Mouse (Mus musculus) forebrain, embryonic 13.5 days (tissue): ENCODE results near the gene Gm11733. TPM values are rescaled to one million over a fixed set of nuclear protein-coding genes. Genes with fewer than 3 reads are reported as not detected.

Experiments used
- ATAC-seq: fragments of 200-750 bp; cut with Nextera tagmentation; 2 replicates; pipeline ENCODE4 v1.8.0; 2017
- H3K27ac ChIP-seq: fragments of 300-500 bp; sonication (generic); 2 replicates; pipeline ENCODE4 v1.5.1; 2015; ENCODE audit warnings: inconsistent platforms, mild to moderate bottlenecking, moderate library complexity
- H3K27me3 ChIP-seq: fragments of 300-500 bp; sonication (generic); 2 replicates; pipeline ENCODE4 v1.6.1; 2015; ENCODE audit warnings: mild to moderate bottlenecking, inconsistent platforms
- H3K36me3 ChIP-seq: fragments of 300-500 bp; sonication (generic); 2 replicates; pipeline ENCODE4 v1.6.1; 2015; ENCODE audit warnings: mild to moderate bottlenecking, inconsistent platforms; ENCODE audit not compliant: poor library complexity, severe bottlenecking
- H3K4me1 ChIP-seq: fragments of 300-500 bp; sonication (generic); 2 replicates; pipeline ENCODE4 v1.6.1; 2015; ENCODE audit warnings: inconsistent platforms
- H3K4me2 ChIP-seq: fragments of 300-500 bp; sonication (generic); 2 replicates; pipeline ENCODE4 v1.6.1; 2015; ENCODE audit warnings: inconsistent platforms, mild to moderate bottlenecking, moderate library complexity
- H3K4me3 ChIP-seq: fragments of 300-500 bp; sonication (generic); 2 replicates; pipeline ENCODE4 v1.5.1; 2015; ENCODE audit warnings: mild to moderate bottlenecking, inconsistent platforms
- H3K9ac ChIP-seq: fragments of 300-500 bp; sonication (generic); 2 replicates; pipeline ENCODE4 v1.6.1; 2015; ENCODE audit warnings: mild to moderate bottlenecking, inconsistent platforms
- H3K9me3 ChIP-seq: fragments of 300-500 bp; sonication (generic); replicated peaks from 2 replicates; pipeline ENCODE4 v1.6.1; 2016; ENCODE audit warnings: inconsistent platforms
- WGBS: fragments of 180-500 bp; shearing (Covaris S2); methylation state at CpG from one replicate; pipeline ENCODE4 v1.1.7; 2015; 5-methylcytosine and 5-hydroxymethylcytosine counted together
- polyA plus RNA-seq: library from polyadenylated mRNA; unstranded; fragments of >200 nt; fragmentation: Nextera tagmentation; extraction: Ambion mirVana; gene quantifications from 2 replicates; pipeline ENCODE4 v1.2.1, GENCODE M21; 2015

The Gm11733 gene
- polyA plus RNA-seq, 1 experiment from 2014 or later, result not detected

- peak overlapping the region; percentile 15; the same call in 1 of the 2 replicates for H3K27ac ChIP-seq
- H3K9ac ChIP-seq, result no peak overlapping the region
- H3K4me3 ChIP-seq, result no peak overlapping the region
- WGBS, result 53% methylated on average over 10 of the region's 10 CpGs
- H3K27me3 ChIP-seq, result no peaks in the 10 kb centered on the region
- peak; percentile 78 for ATAC-seq
- peaks cover 11% of the 10 kb centered on the region for H3K4me1 ChIP-seq
- no peak overlapping the region for H3K4me2 ChIP-seq
- H3K9me3 ChIP-seq, result 0 out of 2 replicates have a peak, but pooled peaks cover 4% of the 10 kb centered on the region
- no peaks in the 10 kb centered on the region for H3K36me3 ChIP-seq
Observed at GRCm38 (mm10) chr11:117515718-117516421, 31.7 kb downstream of the Gm11733 start.

- no peak overlapping the region for H3K4me2 ChIP-seq
- no peaks in the 10 kb centered on the region for H3K36me3 ChIP-seq
- WGBS, result 88% methylated on average over 3 of the region's 3 CpGs
- H3K9me3 ChIP-seq, result 0 out of 2 replicates have a peak, but pooled peaks cover 4% of the 10 kb centered on the region
- H3K4me3 ChIP-seq, result no peak overlapping the region
- H3K4me1 ChIP-seq, result peaks cover 11% of the 10 kb centered on the region
- no peak overlapping the region for H3K27ac ChIP-seq
- H3K9ac ChIP-seq, result no peak overlapping the region
- ATAC-seq, result no peak
- H3K27me3 ChIP-seq, result no peaks in the 10 kb centered on the region
Observed at GRCm38 (mm10) chr11:117516422-117516796, 32.2 kb downstream of the Gm11733 start.

GRCm38 (mm10) chr11:117521906-117522780 is 38.0 kb downstream of the Gm11733 start:
- H3K27me3 ChIP-seq, result no peaks in the 10 kb centered on the region; the same call in 1 of the 2 replicates
- peak overlapping the region; percentile 35; the same call in 1 of the 2 replicates for H3K9ac ChIP-seq
- H3K27ac ChIP-seq, result peak overlapping the region; percentile 89
- no peak overlapping the region for H3K4me2 ChIP-seq
- H3K4me1 ChIP-seq, result peaks cover 46% of the 10 kb centered on the region
- H3K36me3 ChIP-seq, result no peaks in the 10 kb centered on the region
- H3K9me3 ChIP-seq, result 0 out of 2 replicates have a peak, but pooled peaks cover 4% of the 10 kb centered on the region
- WGBS, result 50% methylated on average over 13 of the region's 13 CpGs
- no peak for ATAC-seq
- no peak overlapping the region for H3K4me3 ChIP-seq

- Histone ChIP-seq H3K4me2 (peak overlapping the region; percentile 31), H3K27me3 (no peaks in the 10 kb centered on the region; the same call in 1 of the 2 replicates), H3K9ac (peak overlapping the region; percentile 35; the same call in 1 of the 2 replicates), H3K4me3 (no peak overlapping the region), H3K36me3 (no peaks in the 10 kb centered on the region), H3K4me1 (peaks cover 46% of the 10 kb centered on the region), H3K9me3 (0 out of 2 replicates have a peak, but pooled peaks cover 4% of the 10 kb centered on the region), H3K27ac (peak overlapping the region; percentile 89)
- ATAC-seq, result peak; percentile 87
- 42% methylated on average over 14 of the region's 16 CpGs for WGBS
Observed at GRCm38 (mm10) chr11:117522879-117523519, 38.8 kb downstream of the Gm11733 start.

GRCm38 (mm10) chr11:117525606-117526349 is 41.6 kb downstream of the Gm11733 start:
- no peak overlapping the region for H3K4me3 ChIP-seq
- 26% methylated on average over 18 of the region's 18 CpGs for WGBS
- peak overlapping the region; percentile 6; the same call in 1 of the 2 replicates for H3K4me2 ChIP-seq
- no peaks in the 10 kb centered on the region for H3K9me3 ChIP-seq
- 0 out of 2 replicates have a peak, but pooled peaks have one; percentile 17 for ATAC-seq
- H3K27ac ChIP-seq, result peak overlapping the region; percentile 82
- H3K4me1 ChIP-seq, result peaks cover 46% of the 10 kb centered on the region
- H3K36me3 ChIP-seq, result no peaks in the 10 kb centered on the region
- H3K9ac ChIP-seq, result peak overlapping the region; percentile 38; the same call in 1 of the 2 replicates
- H3K27me3 ChIP-seq, result no peaks in the 10 kb centered on the region; the same call in 1 of the 2 replicates

GRCm38 (mm10) chr11:117532374-117532773 is 48.2 kb downstream of the Gm11733 start:
- H3K9me3 ChIP-seq, result no peaks in the 10 kb centered on the region
- H3K27me3 ChIP-seq, result no peaks in the 10 kb centered on the region
- WGBS, result 26% methylated on average over 10 of the region's 10 CpGs
- peaks cover 43% of the 10 kb centered on the region for H3K4me1 ChIP-seq
- H3K27ac ChIP-seq, result no peak overlapping the region
- no peak for ATAC-seq
- 0 out of 2 replicates have a peak overlapping the region, but pooled peaks have one; percentile 4 for H3K9ac ChIP-seq
- no peaks in the 10 kb centered on the region for H3K36me3 ChIP-seq
- H3K4me2 ChIP-seq, result no peak overlapping the region
- H3K4me3 ChIP-seq, result no peak overlapping the region

GRCm38 (mm10) chr11:117534912-117535311 is 50.7 kb downstream of the Gm11733 start:
- no peak overlapping the region for H3K4me3 ChIP-seq
- peak; percentile 62; the same call in 1 of the 2 replicates for ATAC-seq
- no peaks in the 10 kb centered on the region for H3K36me3 ChIP-seq
- no peaks in the 10 kb centered on the region for H3K27me3 ChIP-seq
- no peak overlapping the region for H3K4me2 ChIP-seq
- peaks cover 52% of the 10 kb centered on the region for H3K4me1 ChIP-seq
- H3K9ac ChIP-seq, result no peak overlapping the region
- peak overlapping the region; percentile 36 for H3K27ac ChIP-seq
- H3K9me3 ChIP-seq, result no peaks in the 10 kb centered on the region
- 49% methylated on average over 10 of the region's 10 CpGs for WGBS

- no peak for ATAC-seq
- WGBS, result 56% methylated on average over 9 of the region's 9 CpGs
- Histone ChIP-seq H3K36me3 (no peaks in the 10 kb centered on the region), H3K4me2 (no peak overlapping the region), H3K4me3 (no peak overlapping the region), H3K9me3 (no peaks in the 10 kb centered on the region), H3K9ac (no peak overlapping the region), H3K27me3 (no peaks in the 10 kb centered on the region), H3K27ac (no peak overlapping the region; the same call in 1 of the 2 replicates), H3K4me1 (peaks cover 60% of the 10 kb centered on the region)
Observed at GRCm38 (mm10) chr11:117535491-117536304, 51.5 kb downstream of the Gm11733 start.

GRCm38 (mm10) chr11:117536586-117536985 is 52.4 kb downstream of the Gm11733 start:
- Histone ChIP-seq H3K27ac (no peak overlapping the region), H3K9ac (no peak overlapping the region), H3K4me1 (peaks cover 68% of the 10 kb centered on the region), H3K27me3 (no peaks in the 10 kb centered on the region), H3K9me3 (no peaks in the 10 kb centered on the region), H3K36me3 (no peaks in the 10 kb centered on the region), H3K4me2 (no peak overlapping the region), H3K4me3 (no peak overlapping the region)
- ATAC-seq, result no peak
- WGBS, result 64% methylated on average over 3 of the region's 3 CpGs
